Mouse (Mus musculus): ENCODE measurements at regions not wholly inside any gene's neighbourhood (a gene's known extent, or its start where the extent isn't known, plus 50 kb on each side); places are given as distances from the start of the nearest gene placed in this dataset.
"Not testable (repeated sequence)": the region's sequence is repeated elsewhere in the genome, so short reads cannot be mapped to it uniquely, and the experiment has no call there.

- TF ChIP-seq CTCF (IDR thresholded peaks at IDR 0.05), result 0 out of 2 replicates have a peak, but pooled peaks have one; percentile 11
- TF ChIP-seq POLR2A, EP300 (IDR thresholded peaks at IDR 0.05; ENCODE audit: insufficient read depth, low read depth, low read length): not testable (repeated sequence)
These were observed 978.1 kb downstream of the Gm10330 start for GRCm38 (mm10) chr12:22802011-22802410.

All from heart, adult 2 months (tissue).